Mouse (Mus musculus) megakaryocyte, embryonic 14.5 days (primary cell): ENCODE data around the gene Fau.

Experiments used
- FLI1 ChIP-seq: IDR thresholded peaks from 2 replicates; pipeline ENCODE4 v1.6.1; 2012; ENCODE audit warnings: low read length, inconsistent platforms, mixed read lengths
- GATA1 ChIP-seq: IDR thresholded peaks from 3 replicates; pipeline ENCODE4 v1.6.1; 2012; ENCODE audit warnings: mixed read lengths, low read length, inconsistent platforms, borderline replicate concordance

DNA sequence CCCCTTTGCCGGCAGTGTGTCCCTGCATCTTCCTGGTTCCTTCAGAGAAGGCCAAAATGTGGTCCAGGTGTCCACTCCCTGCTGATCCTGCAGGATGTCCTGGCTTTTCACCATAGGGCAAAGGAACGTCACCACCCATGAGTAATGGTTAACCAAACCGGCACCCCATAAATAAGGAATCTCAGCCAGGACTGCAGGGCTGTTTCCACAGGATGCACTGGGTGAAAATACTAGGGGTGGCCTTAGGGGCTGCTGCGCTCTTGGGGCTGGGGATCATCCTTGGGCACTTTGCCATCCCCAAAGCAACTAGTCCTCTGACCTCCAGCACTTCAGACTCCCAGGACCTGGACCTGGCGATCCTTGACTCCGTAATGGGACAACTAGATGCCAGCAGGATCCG lies 47.9 kb downstream of the Fau start, which contains the start of gene Naaladl1:
- TF ChIP-seq GATA1: no peak
- TF ChIP-seq FLI1: no peak
